In genomic region chr3:20334681-20335080, GRCm38 (mm10) we compare ENCODE assay signal across 10 mouse cellular contexts. TPM values are rescaled to one million over a fixed set of nuclear protein-coding genes. Genes with fewer than 3 reads are reported as not detected.
A peak's percentile ranks its signal among the peaks of the same experiment; 100 is the strongest.
DNase-seq lines count a peak whose midpoint lies in the region; ATAC-seq and TF ChIP-seq lines count a peak whose summit lies in the region.
"Had no signal": no experiment of that assay in that cellular context is flagged by ENCODE, and none has a peak within 500 bp of the region (broad histone marks: within the 10 kb centered on the region; RNA-seq: fewer than 3 reads in every experiment).

No protein-coding gene starts in this region.

- WGBS in forebrain, embryonic 13.5 days = 68% methylated on average over 5 of the region's 5 CpGs

- 0 out of 2 replicates have a peak, but pooled peaks have one; percentile 18 for TF ChIP-seq CTCF in embryonic fibroblast, embryonic 13.5 days (IDR thresholded peaks at IDR 0.05; ENCODE audit: borderline replicate concordance, insufficient read depth, low read length)

- DNase-seq in embryo, embryonic 10 days (ENCODE audit: low spot score) = peak; percentile 21
- DNase-seq in embryo, embryonic 9.5 days (ENCODE audit: extremely low spot score) = no peak
- DNase-seq in ovary, postnatal 36 days (ENCODE audit: low spot score) = peak; percentile 3
- DNase-seq in ovary, adult 18-20 months (ENCODE audit: low spot score) = no peak
- DNase-seq in thymus, postnatal 14 days = peak; percentile 32
- no peak for DNase-seq in gastrocnemius, postnatal 14 days
- DNase-seq: cerebellum, adult 8-10 months had no signal

- no peak overlapping the region for H3K4me2 ChIP-seq in forebrain, embryonic 13.5 days

- ATAC-seq in forebrain, embryonic 13.5 days = no peak

- no peak overlapping the region for H3K4me3 ChIP-seq in embryonic fibroblast, embryonic 13.5 days (ENCODE audit: insufficient read depth, low read length)
- no peak overlapping the region for H3K4me3 ChIP-seq in forebrain, embryonic 13.5 days

- TF ChIP-seq POLR2A in embryonic fibroblast, embryonic 13.5 days (IDR thresholded peaks at IDR 0.05; ENCODE audit: low read depth, low read length) = no peak

- H3K27me3 ChIP-seq in forebrain, embryonic 13.5 days = no peaks in the 10 kb centered on the region

- no peaks in the 10 kb centered on the region for H3K36me3 ChIP-seq in forebrain, embryonic 13.5 days (ENCODE audit: poor library complexity, severe bottlenecking)

- H3K9ac ChIP-seq in forebrain, embryonic 13.5 days = no peak overlapping the region

- H3K27ac ChIP-seq in embryonic fibroblast, embryonic 13.5 days (ENCODE audit: insufficient read depth, low read length) = no peak overlapping the region
- H3K27ac ChIP-seq in forebrain, embryonic 13.5 days = no peak overlapping the region

- H3K4me1 ChIP-seq in embryonic fibroblast, embryonic 13.5 days (ENCODE audit: control insufficient read depth, insufficient read depth, low read length) = no peaks in the 10 kb centered on the region
- H3K4me1 ChIP-seq in forebrain, embryonic 13.5 days = no peaks in the 10 kb centered on the region

- H3K9me3 ChIP-seq in forebrain, embryonic 13.5 days (replicated peaks) = no peaks in the 10 kb centered on the region

- intact Hi-C loops in gastrocnemius, postnatal 14 days (cut with DNase I; ENCODE audit: low total_unique reads) = no loop called here

RNA-seq across cellular contexts. Expression of gene Agtr1b, which starts 32.3 kb away (rescaled TPM):
- not detected in 2 replicates for polyA plus RNA-seq in embryonic fibroblast, embryonic 13.5 days (2011; ENCODE audit: insufficient read length, low read depth, missing spikeins)
- total RNA-seq in gastrocnemius, postnatal 14 days (2021) = under 1 TPM in 1 of 2 experiments, not detected in 1; 0.16 TPM
- polyA plus RNA-seq in forebrain, embryonic 13.5 days (2015; fragmentation: Nextera tagmentation; extraction: Ambion mirVana) = not detected in 2 replicates

RNA-seq across cellular contexts. Expression of gene Cpb1, which starts 59.1 kb away (rescaled TPM):
- polyA plus RNA-seq in embryonic fibroblast, embryonic 13.5 days (2011; ENCODE audit: insufficient read length, low read depth, missing spikeins) = 0.89 TPM in 1 of 2 replicates, not detected in the other
- under 1 TPM; 0.09 to 0.10 TPM for total RNA-seq in gastrocnemius, postnatal 14 days (2021)
- not detected in 2 replicates for polyA plus RNA-seq in forebrain, embryonic 13.5 days (2015; fragmentation: Nextera tagmentation; extraction: Ambion mirVana)
- total RNA-seq: gastrocnemius, adult 8-10 months had no signal

Comparison
In these comparisons a context has a peak if more than half of its experiments do, and no peak if none do; other contexts are left out.
1. DNase-seq: peak in embryo, embryonic 10 days (single experiment), ovary, postnatal 36 days (single experiment) and thymus, postnatal 14 days (single experiment); none in embryo, embryonic 9.5 days (single experiment), ovary, adult 18-20 months (single experiment) and gastrocnemius, postnatal 14 days (single experiment).